In the genomic region with DNA sequence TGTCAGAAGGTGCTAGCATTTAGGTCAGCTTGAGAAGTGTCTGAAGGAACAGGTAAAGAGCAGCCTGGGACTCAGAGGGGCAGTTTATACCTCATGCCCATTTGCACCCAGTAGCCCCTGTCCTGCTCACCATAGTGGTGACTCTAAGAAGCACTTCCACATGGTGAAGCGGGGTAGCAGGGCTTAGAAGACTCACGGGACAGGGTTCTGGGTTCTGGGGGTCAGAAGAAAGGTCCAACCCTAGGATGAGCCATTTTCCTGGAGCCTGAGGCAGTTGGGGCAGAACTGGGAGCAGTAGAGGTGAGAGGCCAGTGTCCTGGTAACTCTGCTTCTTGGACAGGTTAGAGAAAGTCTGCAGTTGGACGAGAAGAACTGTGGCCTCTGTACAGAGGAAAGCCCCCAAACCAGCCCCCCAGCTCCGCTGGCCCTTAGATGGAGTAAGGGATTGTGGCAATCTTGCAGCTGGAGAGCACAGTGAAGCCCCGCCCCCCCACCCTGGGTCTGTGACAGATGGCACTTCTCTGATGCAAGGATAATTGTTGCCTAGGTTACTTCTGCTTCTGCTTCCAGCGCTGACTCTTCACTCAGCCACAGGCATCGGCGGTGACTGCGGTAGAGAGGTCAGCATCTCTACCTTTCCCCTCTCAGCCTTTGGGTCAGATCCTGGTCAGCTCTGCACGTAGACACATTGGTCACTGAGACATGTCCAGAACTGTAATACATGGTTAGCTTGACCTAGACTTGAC, we compare ENCODE assay signal across 7 mouse cellular contexts. TPM values are rescaled to one million over a fixed set of nuclear protein-coding genes. Genes with fewer than 3 reads are reported as not detected.
DNase-seq lines count a peak whose midpoint lies in the region; ATAC-seq and TF ChIP-seq lines count a peak whose summit lies in the region.

No protein-coding gene starts in this region.

- TF ChIP-seq CTCF in stomach, postnatal 0 days (IDR thresholded peaks at IDR 0.05; ENCODE audit: low read depth) = no peak

- ATAC-seq in forebrain, embryonic 15.5 days (replicated peaks) = peak; percentile 78; the same call in 1 of the 2 replicates
- ATAC-seq in midbrain, embryonic 15.5 days (replicated peaks) = peak; percentile 78
- no peak for ATAC-seq in stomach, postnatal 0 days (ENCODE audit: low FRiP score, low TSS enrichment)

- no peak overlapping the region for H3K4me3 ChIP-seq in forebrain, embryonic 15.5 days
- H3K4me3 ChIP-seq in midbrain, embryonic 15.5 days = no peak overlapping the region
- H3K4me3 ChIP-seq in stomach, postnatal 0 days (ENCODE audit: low read depth, low read length) = no peak overlapping the region

- no peaks in the 10 kb centered on the region for H3K27me3 ChIP-seq in forebrain, embryonic 15.5 days
- no peaks in the 10 kb centered on the region for H3K27me3 ChIP-seq in midbrain, embryonic 15.5 days (replicated peaks)
- H3K27me3 ChIP-seq in stomach, postnatal 0 days (ENCODE audit: control insufficient read depth, insufficient read depth, low read length) = no peaks in the 10 kb centered on the region

- DNase-seq in Muller cell, postnatal 12 days (ENCODE audit: inconsistent ontology term) = peak; percentile 33
- DNase-seq in cerebellum, adult 8-10 months = peak; percentile 43
- DNase-seq in urinary bladder, postnatal 36 days (ENCODE audit: low spot score in 2 of 2) = no peak
- no peak for DNase-seq in stomach, postnatal 0 days (ENCODE audit: low spot score)
- DNase-seq in spleen, postnatal 36 days (ENCODE audit: low spot score in 2 of 2) = no peak

- no peaks in the 10 kb centered on the region for H3K9me3 ChIP-seq in forebrain, embryonic 15.5 days
- no peaks in the 10 kb centered on the region for H3K9me3 ChIP-seq in midbrain, embryonic 15.5 days
- H3K9me3 ChIP-seq in stomach, postnatal 0 days (ENCODE audit: control insufficient read depth, low read length) = no peaks in the 10 kb centered on the region

- peak overlapping the region; percentile 19 for H3K4me2 ChIP-seq in forebrain, embryonic 15.5 days (replicated peaks)
- no peak overlapping the region for H3K4me2 ChIP-seq in midbrain, embryonic 15.5 days
- H3K4me2 ChIP-seq in stomach, postnatal 0 days (replicated peaks; ENCODE audit: low read depth) = no peak overlapping the region

- peaks cover 12% of the 10 kb centered on the region for H3K4me1 ChIP-seq in forebrain, embryonic 15.5 days
- peaks cover 10% of the 10 kb centered on the region for H3K4me1 ChIP-seq in midbrain, embryonic 15.5 days
- H3K4me1 ChIP-seq in stomach, postnatal 0 days (replicated peaks; ENCODE audit: control insufficient read depth, insufficient read depth) = no peaks in the 10 kb centered on the region

- TF ChIP-seq EP300 in stomach, postnatal 0 days (optimal IDR thresholded peaks at IDR 0.05) = no peak

- peak overlapping the region; percentile 31; the same call in 1 of the 2 replicates for H3K27ac ChIP-seq in forebrain, embryonic 15.5 days (replicated peaks)
- 0 out of 2 replicates have a peak overlapping the region, but pooled peaks have one; percentile 19 for H3K27ac ChIP-seq in midbrain, embryonic 15.5 days
- H3K27ac ChIP-seq in stomach, postnatal 0 days (replicated peaks) = no peak overlapping the region

- H3K9ac ChIP-seq in forebrain, embryonic 15.5 days (replicated peaks) = no peak overlapping the region
- H3K9ac ChIP-seq in midbrain, embryonic 15.5 days = no peak overlapping the region
- no peak overlapping the region for H3K9ac ChIP-seq in stomach, postnatal 0 days (ENCODE audit: low read length)

- no peaks in the 10 kb centered on the region for H3K36me3 ChIP-seq in forebrain, embryonic 15.5 days
- H3K36me3 ChIP-seq in midbrain, embryonic 15.5 days (replicated peaks) = no peaks in the 10 kb centered on the region
- H3K36me3 ChIP-seq in stomach, postnatal 0 days (ENCODE audit: control insufficient read depth, insufficient read depth, low read length) = no peaks in the 10 kb centered on the region

- 41% methylated on average over 10 of the region's 10 CpGs for WGBS in forebrain, embryonic 15.5 days
- WGBS in midbrain, embryonic 15.5 days = 26% methylated on average over 10 of the region's 10 CpGs
- 30% methylated on average over 10 of the region's 10 CpGs for WGBS in stomach, postnatal 0 days

RNA-seq across cellular contexts. Expression of gene Bloc1s4, which starts 18.7 kb away (rescaled TPM):
- 30.4 and 32.6 TPM in 2 replicates for polyA plus RNA-seq in forebrain, embryonic 15.5 days (2015; fragmentation: Nextera tagmentation; extraction: Ambion mirVana)
- 27.9 and 31.3 TPM in 2 replicates for polyA plus RNA-seq in midbrain, embryonic 15.5 days (2015; fragmentation: Nextera tagmentation; extraction: Ambion mirVana)
- 21.4 and 22.2 TPM in 2 replicates for polyA plus RNA-seq in stomach, postnatal 0 days (2015; fragmentation: Nextera tagmentation; extraction: Ambion mirVana)

RNA-seq across cellular contexts. Expression of gene Mrfap1, which starts 29.4 kb away (rescaled TPM):
- polyA plus RNA-seq in forebrain, embryonic 15.5 days (2015; fragmentation: Nextera tagmentation; extraction: Ambion mirVana) = 350 and 358 TPM in 2 replicates
- 289 and 308 TPM in 2 replicates for polyA plus RNA-seq in midbrain, embryonic 15.5 days (2015; fragmentation: Nextera tagmentation; extraction: Ambion mirVana)
- polyA plus RNA-seq in stomach, postnatal 0 days (2015; fragmentation: Nextera tagmentation; extraction: Ambion mirVana) = 310 and 322 TPM in 2 replicates

Comparison
In these comparisons a context has a peak if more than half of its experiments do, and no peak if none do; other contexts are left out.
1. DNase-seq: peak in Muller cell, postnatal 12 days (single experiment) and cerebellum, adult 8-10 months (single experiment); none in urinary bladder, postnatal 36 days (0 of 2), stomach, postnatal 0 days (single experiment) and spleen, postnatal 36 days (0 of 2).